Mouse (Mus musculus) myocyte (in vitro differentiated cells): Measurements from ENCODE around the gene Pja2.
"Not testable (repeated sequence)": the region's sequence is repeated elsewhere in the genome, so short reads cannot be mapped to it uniquely, and the experiment has no call there.

Experiments
- E2F4 ChIP-seq: IDR thresholded peaks from one replicate; pipeline ENCODE4 v1.6.1; 2011; ENCODE audit warnings: mild to moderate bottlenecking, control low read depth, moderate library complexity; ENCODE audit not compliant: insufficient read depth
- MAX ChIP-seq: IDR thresholded peaks from one replicate; pipeline ENCODE4 v1.6.1; 2011; ENCODE audit warnings: low read depth, mild to moderate bottlenecking, control low read depth
- POLR2A ChIP-seq: IDR thresholded peaks from one replicate; pipeline ENCODE4 v1.6.1; 2011; ENCODE audit warnings: low read depth, mild to moderate bottlenecking, control low read depth, moderate library complexity; ENCODE audit not compliant: insufficient read length
- TCF12 ChIP-seq: IDR thresholded peaks from one replicate; pipeline ENCODE4 v1.6.1; 2011; ENCODE audit warnings: mild to moderate bottlenecking, control low read depth; ENCODE audit not compliant: poor library complexity, insufficient read depth, severe bottlenecking

DNA sequence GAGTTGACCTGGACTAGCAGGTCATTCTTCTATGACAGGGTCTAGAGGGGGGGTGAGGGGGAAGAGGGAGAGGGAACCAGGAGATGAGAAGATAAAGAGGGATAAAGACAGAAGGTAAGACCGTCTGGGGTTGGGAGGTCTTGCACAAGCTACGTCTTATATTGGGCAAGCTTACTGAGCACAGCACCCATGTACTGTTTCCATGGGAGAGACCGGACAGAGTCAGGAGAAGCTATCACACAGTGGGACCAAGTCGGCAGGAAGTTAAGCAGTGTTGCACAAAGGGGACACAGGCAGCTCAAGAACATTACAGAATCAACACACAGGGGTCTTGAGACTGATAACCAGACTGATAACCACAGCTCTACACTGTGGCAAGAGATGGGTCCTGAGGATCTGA lies 100.1 kb downstream of the Pja2 start:
- TF ChIP-seq POLR2A, MAX, TCF12, E2F4: not testable (repeated sequence)
